Mouse (Mus musculus): ENCODE measurements around the gene Cux2.

DNA sequence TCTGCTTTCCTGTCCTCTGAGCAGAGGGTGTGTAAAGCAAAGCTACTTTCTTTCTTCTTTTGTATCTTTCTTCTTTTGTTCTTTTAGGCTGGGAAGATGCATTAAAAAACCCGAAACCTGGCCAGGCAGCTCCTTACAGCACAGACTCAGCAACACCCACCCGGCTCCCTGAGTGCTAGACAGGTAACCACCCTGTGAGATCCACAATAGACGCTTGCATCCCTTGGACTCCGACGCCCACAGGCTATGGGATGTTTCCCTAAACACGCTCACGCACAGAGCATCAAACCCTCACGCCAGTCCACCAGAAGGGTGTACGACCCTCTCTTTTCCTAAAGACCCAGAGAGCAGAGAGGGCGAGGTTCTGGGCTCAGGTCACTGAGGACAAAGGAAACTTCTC is 155.3 kb downstream of the Cux2 start:
- TF ChIP-seq CTCF (IDR thresholded peaks at IDR 0.05; ENCODE audit: insufficient read depth, low read length) (no peak), POLR2A (IDR thresholded peaks at IDR 0.05; ENCODE audit: borderline replicate concordance, extremely low read depth, low read depth, low read length) (no peak)
